Mouse (Mus musculus) brain, embryonic 18.5 days (tissue): Measurements from ENCODE around the gene Wdr60.
"Not testable (repeated sequence)": the region's sequence is repeated elsewhere in the genome, so short reads cannot be mapped to it uniquely, and the experiment has no call there.

Experiments used
- DNase-seq: peaks from one replicate; pipeline ENCODE4 v3.0.0-alpha.2; 2012; ENCODE audit warnings: low read depth, low spot score

The Wdr60 gene

DNA sequence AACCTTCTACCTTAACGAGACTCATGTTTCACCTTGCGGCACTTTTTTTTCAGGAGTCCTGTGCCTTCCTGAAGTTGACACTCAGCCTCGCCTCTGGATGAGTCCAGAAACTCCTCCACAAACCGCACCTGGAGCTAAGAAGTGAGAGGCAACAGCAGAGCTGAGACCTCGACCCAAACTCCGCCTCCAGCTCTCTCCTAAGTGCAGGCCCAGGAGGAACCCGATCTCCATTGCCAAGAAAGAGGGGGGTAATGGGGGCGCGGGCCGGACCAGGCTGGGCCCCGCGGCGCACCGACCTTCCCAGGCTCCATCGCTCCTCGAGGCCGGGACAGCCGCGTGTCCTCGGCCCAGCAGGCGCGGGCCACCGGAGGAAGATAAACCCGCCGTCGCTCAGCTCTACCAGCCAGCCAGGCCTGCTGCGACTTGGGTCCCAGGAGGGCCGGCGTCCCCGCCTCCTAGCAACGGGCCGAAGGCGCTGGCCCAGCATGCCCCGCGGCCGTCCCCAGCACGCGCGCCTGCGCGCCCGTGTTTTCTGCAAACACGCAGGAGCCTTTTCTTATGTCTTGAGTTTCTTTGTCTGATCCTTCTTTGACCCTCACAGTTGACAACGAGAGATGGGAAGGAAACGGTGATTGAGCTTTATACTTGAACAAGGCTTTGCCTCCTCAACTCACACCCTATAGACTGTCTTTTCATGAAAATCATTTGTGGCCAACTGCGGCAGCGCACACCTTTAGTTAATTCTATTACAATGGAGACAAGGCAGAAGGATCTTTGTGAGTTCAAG lies at the start of gene Wdr60:
TSS of gene Wdr60 (minus strand) at position 468 of the 787 bp plus-strand sequence.
- peak; percentile 74 for DNase-seq

GRCm38 (mm10) chr12:116308612-116309011 lies 45.8 kb upstream of the Wdr60 start:
- DNase-seq, result no peak

DNA sequence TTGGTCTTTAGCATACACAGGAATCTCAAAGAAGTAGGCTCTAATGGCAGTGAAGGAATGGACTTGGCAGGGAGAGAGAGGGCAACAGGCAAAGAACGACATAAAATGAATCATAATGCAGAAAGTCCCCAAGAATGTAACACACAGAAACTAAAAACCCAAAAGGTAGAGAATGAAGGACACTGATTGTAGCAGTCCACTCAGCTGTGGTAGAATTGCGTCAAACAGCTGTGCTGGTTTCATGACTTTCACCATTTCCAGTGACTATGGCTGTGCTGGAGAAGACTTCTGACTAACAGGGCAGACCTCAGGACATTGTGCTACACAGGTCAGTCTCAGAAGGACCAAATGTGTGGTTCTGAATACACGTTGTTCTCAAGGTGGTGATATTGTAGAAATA lies 45.0 kb upstream of the Wdr60 start:
- no peak for DNase-seq

GRCm38 (mm10) chr12:116306042-116306441 lies 43.2 kb upstream of the Wdr60 start:
- no peak for DNase-seq

DNA sequence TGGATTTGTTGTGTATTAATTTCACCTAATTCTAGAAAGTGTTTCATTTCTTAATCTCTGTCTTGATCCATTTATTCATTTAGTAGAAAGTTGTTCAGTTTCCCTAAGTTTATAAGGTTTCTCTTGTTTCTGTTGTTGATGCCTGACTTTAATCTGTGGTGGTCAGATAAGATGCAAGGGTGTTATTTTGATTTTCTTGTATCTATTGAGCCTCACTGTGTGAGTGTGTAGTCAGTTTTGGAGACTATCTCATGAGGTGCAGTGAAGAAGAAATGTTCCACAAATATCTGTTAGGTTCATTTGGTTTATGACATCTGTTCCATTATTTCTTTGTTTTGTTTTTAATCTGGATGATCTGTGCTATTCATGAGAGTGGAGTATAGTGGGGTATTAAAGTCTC lies 39.4 kb upstream of the Wdr60 start:
- no peak for DNase-seq

GRCm38 (mm10) chr12:116299906-116300305 lies 37.1 kb upstream of the Wdr60 start:
- DNase-seq, result no peak

- DNase-seq, result no peak
Observed at GRCm38 (mm10) chr12:116293599-116294292, 30.9 kb upstream of the Wdr60 start.

- DNase-seq, result no peak
Observed at GRCm38 (mm10) chr12:116293185-116293584, 30.4 kb upstream of the Wdr60 start.

- DNase-seq, result no peak
Observed at GRCm38 (mm10) chr12:116283511-116283910, 20.7 kb upstream of the Wdr60 start.

DNA sequence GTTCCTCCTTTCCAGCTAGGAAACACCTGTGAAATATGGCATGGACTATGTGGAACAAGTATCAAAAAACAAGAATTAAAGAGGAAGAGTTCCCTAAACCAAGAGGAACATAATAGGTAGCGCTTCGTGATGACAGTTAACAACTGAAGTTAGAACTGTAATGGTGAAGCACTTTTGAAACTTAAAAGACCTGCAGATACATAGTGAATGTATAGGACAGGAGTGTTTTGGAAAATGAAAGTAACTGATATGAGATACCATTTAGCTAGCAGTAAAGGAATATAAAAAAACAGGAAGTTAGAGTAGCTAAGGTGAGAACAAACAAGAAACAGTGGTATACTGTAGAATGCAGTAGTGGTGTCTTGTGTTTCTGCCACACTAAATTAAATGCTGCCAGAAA lies 20.0 kb upstream of the Wdr60 start:
- DNase-seq, result no peak

GRCm38 (mm10) chr12:116281427-116282281 lies 18.8 kb upstream of the Wdr60 start:
- no peak for DNase-seq

DNA sequence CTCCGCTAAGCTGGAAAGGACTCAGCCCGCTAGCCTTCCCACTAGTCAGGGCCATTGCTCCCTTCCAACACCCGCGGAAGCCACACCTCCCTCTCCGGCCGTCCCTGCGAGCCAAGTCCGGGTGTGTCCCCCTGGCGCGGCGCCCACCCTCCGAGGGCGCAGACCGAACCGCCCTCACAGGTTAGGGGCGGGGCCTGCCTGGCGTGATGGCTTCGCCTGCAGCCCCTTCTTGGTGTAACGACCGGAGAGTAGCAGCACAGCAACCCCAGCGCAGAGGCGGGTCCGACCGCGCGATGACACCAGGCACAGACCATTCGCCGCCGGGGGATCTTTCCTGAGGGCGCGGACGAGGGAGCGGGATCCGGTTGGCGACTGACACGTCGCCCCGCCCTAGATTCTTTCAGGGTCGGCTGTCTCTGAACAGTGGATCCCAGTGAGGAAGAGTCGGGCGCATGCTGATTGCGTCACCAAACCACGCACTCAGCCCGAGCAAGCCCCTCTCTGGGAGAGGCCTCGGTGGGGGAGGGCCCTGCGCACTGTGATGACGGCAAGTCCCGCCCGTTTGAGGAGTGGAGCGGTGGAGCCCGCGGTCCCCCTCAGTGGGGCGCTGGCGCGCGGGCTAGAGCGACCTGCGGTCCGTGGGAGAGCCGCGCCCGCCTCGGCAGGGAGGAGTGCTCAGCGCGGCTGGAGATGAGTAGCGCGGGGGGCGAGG lies 18.0 kb upstream of the Wdr60 start, which contains the start of gene Esyt2:
TSS of gene Esyt2 (plus strand) at position 544 of the 712 bp plus-strand sequence.
- DNase-seq, result peak; percentile 98

DNA sequence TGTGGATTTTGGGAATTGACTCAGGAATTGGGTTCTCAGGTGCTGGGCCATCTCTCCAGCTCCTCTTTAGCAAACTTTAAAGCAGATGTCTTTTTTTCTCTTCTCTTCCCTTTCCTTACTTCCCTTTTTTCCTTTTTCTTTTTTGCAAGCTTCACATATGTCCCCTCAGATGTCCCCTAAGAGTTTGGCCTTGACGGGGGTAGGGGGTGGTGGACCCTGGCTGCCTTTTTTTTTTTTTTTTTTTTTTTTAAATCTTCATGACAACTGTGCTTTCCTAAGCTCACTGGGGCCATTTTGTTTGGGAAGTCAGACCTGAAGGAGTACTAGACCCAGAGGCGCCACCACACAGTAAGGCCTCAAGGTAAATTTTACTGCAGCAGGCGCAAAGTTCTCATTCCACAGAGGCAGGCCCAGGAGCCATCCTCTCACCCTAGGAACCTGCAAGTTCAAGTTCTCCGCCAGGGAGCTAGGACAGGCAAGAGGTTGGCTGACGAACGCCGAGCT lies 17.4 kb upstream of the Wdr60 start:
- DNase-seq, result no peak

GRCm38 (mm10) chr12:116279181-116279580 lies 16.4 kb upstream of the Wdr60 start:
- DNase-seq, result no peak

- DNase-seq, result no peak
Observed at GRCm38 (mm10) chr12:116278541-116278940, 15.7 kb upstream of the Wdr60 start.

DNA sequence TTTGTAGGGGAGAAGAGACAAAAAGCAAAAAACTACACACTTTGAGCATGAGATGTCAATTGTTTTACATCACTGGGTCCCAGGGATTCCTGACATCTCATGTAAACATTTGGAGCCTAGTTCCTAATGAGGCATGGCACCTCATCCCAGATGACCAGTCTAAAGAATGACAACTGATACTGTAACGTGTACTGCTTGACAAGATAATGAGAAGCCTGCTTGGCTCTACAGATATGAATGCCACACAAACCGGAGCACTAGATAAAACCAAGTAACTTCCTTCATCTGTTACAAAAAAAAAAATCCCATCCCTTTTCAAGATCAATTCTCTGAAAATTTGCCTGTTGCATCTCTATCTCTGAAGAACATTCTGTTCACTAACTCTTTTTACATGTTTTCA lies 14.1 kb upstream of the Wdr60 start:
- DNase-seq, result no peak

DNA sequence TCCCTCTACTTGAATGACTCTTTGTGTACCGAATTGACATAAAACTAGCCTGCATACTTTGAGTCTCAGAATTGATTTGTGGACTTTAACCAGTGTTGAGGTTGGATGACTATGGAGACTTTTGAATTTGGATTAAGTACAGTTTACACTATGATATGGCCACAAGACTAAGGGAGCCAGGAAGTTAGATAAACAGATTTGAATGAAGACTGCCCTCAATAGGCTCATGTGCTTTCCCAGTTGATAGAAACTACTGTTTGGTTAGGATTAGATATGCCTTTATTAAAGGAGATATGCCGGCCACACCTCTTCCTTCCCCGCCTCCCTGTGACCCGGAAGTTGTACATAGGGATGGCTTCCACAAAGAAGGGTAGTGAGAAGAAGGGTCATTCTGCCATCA lies 12.8 kb upstream of the Wdr60 start:
- DNase-seq, result no peak

- DNase-seq, result not testable (repeated sequence)
Observed at GRCm38 (mm10) chr12:116275086-116275485, 12.3 kb upstream of the Wdr60 start, which contains the start of gene Gm11027. TSS of gene Gm11027 (plus strand) at chr12:116275386.

- no peak for DNase-seq
Observed at GRCm38 (mm10) chr12:116273733-116274132, 10.9 kb upstream of the Wdr60 start.

DNA sequence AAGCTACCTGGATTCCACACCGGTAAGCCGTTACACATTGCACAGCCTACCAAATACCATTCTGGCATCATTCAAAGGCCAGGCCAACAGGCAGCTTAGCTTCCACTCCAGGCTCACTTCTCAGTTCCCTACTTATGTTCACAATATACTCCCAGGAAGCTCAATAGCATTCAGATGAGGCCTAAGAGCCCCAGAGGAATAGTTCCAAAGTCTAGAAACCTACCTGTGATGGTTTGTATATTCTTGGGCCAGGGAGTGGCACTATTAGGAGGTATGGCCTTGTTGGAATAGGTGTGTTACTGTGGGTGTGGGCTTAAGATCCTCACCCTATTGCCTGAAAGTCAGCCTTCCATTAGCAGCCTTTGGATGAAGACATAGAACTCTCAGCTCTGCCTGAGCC lies 8.2 kb upstream of the Wdr60 start:
- no peak for DNase-seq

GRCm38 (mm10) chr12:116270538-116270937 lies 7.7 kb upstream of the Wdr60 start:
- no peak for DNase-seq
